Mouse (Mus musculus) myocyte (in vitro differentiated cells): ENCODE results near the gene Taok2.

ENCODE experiments used
- POLR2A ChIP-seq: IDR thresholded peaks from one replicate; pipeline ENCODE4 v1.6.1; 2011; ENCODE audit warnings: low read depth, mild to moderate bottlenecking, control low read depth, moderate library complexity; ENCODE audit not compliant: insufficient read length
- REST ChIP-seq: IDR thresholded peaks from one replicate; pipeline ENCODE4 v1.6.1; 2011; ENCODE audit warnings: mild to moderate bottlenecking, control low read depth, moderate library complexity; ENCODE audit not compliant: insufficient read depth, insufficient read length

- TF ChIP-seq POLR2A (peak; percentile 93), REST (no peak)
Measured at GRCm38 (mm10) chr7:126898102-126898990, 13.8 kb upstream of the Taok2 start.
